Mouse (Mus musculus) spleen, postnatal 36 days (tissue): ENCODE results near the gene Spryd3.
A peak's percentile ranks its signal among the peaks of the same experiment; 100 is the strongest.

Experiments used
- DNase-seq, 2 experiments: peaks; one replicate each; pipeline ENCODE4 v3.0.0; 2022; ENCODE audit warnings: low spot score in 2 of 2, mixed read lengths in 1 of 2

The Spryd3 gene

DNA sequence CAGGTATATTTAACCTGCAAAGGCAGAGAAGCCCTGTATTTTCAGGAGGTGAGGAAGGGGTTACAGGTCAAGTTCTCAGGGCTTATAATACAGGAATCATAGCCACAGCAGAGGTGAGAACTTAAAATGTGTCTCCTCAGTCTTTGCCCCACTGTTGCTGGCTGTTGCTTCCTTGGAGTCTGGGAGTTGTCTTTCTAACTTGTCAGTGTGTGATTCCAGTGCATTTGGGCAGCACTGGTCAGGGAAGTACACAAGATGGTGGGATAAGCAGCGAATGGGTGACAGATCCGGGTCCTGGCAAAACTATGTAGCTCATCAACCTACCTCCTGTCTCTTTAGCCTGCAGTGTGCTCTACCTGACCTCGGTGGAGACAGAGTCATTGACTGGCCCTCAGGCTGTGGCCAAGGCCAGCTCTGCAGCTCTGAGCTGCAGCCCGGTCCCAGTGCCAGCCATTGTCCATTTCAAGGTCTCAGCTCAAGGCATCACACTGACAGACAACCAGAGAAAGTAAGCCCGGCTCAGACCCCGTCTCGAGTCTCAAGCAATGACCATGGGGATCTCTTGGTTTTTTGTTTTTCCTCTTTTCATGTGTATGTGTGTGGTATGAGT lies 21.3 kb downstream of the Spryd3 start:
- DNase-seq = no peak

DNA sequence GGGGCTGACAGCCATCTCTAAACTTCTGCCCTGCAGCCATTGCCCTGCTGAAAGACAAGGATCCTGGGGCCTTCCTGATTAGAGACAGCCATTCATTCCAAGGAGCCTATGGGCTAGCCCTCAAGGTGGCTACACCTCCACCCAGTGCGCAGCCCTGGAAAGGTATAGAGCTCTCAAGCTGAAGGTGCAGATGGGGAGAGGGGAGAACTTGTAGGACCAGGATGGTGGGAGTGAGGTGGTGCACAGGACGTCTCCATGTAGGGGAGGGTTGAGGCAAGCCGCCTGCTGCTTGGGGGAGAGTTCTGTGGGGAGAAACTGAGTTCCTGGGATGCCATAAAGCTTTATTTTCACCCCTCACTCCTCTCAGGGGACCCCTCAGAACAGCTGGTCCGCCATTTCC lies 22.4 kb downstream of the Spryd3 start:
- DNase-seq = no peak

DNA sequence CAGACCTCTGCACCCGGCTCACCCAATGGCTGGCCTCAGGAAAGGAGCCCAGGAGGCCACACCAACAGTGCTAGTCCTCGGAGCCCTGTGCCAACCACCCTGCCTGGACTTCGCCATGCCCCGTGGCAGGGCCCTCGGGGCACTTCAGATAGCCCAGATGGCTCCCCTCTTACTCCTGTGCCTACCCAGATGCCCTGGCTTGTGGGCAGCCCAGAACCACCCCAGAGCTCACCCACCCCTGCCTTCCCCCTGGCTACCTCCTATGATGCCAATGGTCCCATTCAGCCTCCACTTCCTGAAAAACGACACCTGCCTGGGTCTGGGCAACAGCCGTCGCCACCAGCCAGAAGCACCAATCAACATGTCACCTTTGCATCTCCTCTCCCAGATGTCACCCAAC lies 23.2 kb downstream of the Spryd3 start:
- DNase-seq = no peak

DNA sequence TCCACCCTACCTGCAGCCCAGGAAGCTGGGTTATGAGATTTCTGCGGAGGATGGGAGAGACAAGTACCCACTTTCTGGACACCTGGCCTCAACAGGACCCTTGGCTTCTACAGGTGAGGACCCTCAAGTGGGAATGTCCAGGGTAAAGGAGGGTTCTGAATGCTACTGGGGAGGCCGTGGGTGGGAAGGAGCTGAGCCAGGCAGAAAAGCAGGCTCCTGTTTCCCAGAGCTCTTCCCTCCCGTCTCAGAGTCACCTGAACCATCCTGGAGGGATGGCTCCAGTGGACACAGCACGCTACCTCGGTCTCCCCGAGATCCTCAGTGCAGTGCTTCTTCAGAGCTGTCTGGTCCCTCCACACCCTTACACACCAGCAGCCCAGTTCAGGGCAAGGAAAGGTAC lies 23.9 kb downstream of the Spryd3 start:
- DNase-seq = no peak

DNA sequence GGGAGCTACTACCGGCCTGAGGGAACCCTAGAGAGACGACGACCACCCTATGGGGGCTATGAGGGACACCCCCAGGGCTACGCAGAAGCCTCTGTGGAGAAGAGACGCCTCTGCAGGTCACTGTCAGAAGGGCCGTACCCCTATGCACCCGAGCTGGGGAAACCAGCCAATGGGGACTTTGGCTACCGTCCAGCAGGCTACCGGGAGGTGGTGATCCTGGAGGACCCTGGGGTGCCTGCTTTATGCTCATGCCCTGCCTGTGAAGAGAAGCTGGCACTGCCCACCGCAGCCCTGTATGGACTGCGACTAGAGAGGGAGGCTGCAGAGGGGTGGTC lies 24.6 kb downstream of the Spryd3 start:
- no peak for DNase-seq

DNA sequence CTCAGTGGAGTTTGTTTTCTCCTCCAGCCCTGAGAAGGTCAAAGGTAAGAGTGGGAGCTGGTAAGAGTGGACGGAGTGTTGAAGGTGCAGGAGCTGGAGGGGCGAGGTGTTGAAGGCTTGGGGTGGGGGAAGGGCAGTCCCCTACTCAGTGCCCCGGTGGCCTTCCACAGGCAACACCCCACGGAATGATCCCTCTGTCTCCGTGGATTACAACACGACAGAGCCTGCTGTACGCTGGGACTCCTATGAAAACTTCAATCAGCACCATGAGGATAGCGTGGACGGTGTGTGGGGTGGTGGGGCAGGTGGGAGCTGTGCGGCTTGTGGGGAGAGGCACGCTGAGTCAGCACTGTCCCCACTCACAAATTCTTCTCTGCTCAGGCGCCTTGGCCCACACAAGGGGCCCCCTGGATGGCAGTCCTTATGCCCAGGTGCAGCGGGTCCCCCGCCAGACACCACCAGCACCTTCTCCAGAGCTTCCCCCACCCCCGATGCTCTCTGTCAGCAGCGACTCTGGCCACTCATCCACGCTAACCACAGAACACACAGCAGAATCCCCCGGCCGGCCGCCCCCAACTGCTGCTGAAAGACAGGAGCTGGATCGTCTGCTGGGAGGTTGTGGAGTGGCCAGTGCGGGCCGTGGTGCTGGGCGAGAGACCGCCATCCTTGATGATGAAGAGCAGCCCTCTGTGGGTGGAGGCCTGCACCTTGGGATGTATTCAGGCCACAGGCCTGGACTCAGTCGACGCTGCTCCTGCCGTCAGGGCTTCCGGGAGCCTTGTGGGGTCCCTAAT lies 25.1 kb downstream of the Spryd3 start:
- no peak for DNase-seq

DNA sequence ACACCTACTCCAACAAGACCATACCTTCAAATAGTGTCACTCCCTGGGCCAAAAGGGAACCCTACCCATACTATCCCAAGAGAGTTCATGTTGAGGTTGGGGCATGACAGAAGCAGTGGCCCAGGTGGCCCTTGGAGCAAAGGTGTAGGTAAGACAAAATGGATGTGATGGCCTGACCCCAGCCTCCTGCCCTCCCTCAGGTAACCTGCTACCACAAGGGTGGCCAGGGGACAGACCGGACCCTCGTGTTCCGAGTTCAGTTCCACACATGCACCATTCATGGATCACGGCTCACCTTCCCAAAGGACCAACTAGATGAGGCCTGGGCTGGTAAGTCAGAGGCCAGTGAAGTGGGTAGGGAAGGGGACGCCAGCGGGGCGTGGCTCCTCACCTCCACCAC lies 25.8 kb downstream of the Spryd3 start:
- DNase-seq = no peak

DNA sequence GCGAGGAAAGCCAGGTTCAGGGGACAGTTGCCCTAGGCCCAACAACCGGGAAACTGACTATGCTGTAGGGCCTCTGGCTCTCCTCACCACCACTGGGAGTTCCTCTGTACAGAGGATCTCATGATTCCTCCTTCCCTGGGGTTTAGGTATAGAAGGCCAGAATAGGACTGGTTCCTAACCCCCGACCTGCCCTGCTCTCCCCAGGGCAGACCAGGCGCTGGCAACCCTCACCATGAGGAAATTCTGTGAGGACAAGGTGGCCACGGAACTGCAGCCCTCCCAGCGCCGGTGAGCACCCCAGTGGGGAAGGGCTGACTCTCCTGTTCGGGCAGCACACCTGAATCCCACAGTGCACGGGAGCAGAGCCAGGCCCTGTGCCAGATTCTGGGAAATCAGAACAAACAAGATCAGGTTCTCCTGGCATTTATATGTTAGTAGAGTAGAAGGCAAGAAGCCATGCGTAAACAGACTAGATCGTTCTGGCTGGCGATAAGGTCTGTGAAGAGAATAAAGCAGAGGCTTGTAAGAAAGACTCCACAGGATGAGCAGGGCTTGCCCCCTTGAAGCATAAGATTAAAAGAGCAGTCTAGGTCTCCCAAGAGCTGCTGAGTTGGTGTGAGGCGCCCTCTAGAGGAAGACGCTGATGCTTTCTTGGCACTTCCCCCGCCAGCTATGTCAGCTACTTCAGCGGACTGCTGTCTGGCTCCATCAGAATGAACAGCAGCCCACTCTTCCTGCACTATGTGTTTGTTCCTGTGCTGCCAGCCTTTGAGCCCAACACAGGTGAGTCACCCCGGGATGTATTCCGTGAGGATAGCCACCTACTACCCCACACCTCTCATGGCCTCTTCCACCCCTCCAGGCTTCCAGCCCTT lies 27.1 kb downstream of the Spryd3 start:
- peak; percentile 54 to 59 for DNase-seq

DNA sequence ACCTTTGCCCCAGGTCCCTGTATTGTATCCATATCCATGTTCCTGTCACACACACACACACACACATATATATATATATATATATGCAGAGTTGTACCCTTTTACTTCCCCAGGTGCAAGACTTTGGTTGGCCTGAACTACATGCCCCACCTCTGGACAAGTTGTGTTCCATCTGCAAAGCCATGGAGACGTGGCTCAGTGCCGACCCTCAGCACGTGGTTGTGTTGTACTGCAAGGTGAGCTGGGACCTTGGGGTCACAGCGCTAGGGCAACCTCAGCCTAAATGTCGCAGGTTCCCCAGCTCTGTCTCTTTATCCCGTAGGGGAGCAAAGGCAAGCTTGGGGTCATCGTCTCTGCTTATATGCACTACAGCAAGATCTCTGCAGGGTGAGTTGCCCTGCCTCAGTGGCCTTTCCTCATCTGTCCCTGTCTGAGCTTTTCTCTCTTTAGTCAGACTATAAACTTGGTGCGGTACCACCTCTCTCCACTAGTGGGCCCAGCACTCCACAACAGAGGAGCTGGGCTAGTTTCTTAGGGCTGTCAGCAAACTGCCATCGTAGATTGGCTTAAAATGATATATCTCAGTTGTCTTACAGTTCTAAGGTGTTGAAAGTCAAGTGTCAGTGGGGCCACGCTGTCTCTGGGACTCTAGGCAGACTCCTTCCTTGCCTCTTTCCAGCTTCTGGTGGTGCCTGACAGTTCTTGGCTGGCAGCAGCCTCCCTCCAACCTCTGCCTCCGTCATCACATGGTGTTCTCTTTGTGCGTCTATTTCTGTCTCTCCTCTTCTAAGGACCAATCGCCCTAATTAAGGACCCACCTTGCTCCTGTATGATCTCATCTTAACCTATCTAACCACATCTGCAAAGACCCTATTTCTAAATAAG lies 28.1 kb downstream of the Spryd3 start:
- peak; percentile 41 to 54 for DNase-seq

DNA sequence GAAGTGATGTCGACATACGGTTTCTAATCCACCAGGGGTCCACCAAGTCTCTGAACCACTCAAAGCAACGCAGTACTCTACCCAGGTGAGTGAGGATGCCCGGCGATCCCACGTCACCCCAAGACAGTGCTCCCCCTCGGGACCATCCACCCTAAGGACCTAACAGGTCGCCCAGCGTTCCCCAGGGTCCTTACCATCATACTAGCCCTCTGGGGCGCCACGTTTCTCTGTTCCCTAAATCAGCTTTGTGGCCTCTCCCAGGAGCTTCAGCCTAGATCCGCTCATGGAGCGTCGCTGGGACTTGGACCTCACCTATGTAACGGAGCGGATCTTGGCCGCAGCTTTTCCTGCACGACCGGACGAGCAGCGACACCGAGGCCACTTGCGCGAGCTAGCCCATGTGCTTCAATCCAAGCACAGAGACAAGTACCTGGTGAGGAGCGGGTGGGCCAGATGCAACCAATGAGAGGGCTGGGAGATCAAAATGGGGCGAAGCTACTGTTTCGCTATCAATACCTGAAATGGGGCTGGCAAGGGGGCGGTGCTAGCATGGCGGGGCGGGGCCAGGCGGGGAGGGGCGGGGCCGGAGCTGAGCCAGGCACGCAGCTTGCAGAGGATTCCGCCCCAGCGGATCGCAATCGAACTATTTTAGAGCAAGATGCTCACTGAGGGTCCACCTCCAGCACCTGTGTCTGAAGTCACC lies 29.1 kb downstream of the Spryd3 start:
- no peak for DNase-seq

DNA sequence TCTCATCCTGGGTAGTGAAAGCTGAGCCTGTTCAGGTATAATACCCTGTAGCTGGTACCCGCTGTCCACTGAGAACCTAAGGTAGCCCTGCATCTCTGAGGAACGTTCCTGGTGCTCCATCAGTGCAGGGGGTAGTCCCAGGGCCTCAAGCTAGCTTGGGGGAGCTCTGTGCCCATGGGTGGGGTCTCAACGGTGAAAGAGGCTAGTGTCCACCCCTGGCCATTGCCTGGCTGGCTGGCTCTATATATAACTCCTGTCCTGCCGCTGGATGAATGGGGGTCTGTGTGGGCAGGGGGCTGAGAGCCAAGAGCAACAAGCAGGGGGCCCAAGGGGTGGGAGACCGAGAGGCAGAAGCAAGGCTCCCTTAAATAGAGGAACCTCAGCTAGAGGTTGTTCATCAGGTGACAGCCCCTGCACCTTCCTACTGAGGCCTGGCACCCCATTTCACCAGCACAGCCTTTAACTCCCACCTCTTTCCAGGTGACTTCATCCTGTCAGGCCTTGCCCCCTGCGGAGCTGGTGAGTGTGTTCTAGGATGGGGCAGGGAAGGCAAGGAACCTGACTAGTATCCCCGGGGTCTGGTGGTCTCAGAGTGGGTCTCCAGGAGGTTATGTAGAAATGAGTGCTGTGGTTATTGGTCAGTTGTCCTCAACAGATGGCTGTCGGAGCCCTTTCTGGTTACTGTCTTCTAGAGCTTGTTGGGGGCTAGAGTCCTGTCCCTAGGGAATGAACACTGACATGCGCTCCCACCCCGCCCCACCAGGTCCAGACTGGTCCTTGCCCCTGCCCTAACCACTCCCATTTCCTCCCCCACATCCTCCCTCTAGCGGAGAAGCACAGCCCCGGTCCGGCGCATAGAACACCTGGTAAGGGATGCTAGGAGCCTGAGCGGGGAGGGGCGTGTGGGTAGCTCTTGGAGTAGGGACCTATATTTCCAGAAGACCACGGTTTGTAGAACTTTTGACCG lies 30.0 kb downstream of the Spryd3 start:
- DNase-seq = peak; percentile 44 to 50

DNA sequence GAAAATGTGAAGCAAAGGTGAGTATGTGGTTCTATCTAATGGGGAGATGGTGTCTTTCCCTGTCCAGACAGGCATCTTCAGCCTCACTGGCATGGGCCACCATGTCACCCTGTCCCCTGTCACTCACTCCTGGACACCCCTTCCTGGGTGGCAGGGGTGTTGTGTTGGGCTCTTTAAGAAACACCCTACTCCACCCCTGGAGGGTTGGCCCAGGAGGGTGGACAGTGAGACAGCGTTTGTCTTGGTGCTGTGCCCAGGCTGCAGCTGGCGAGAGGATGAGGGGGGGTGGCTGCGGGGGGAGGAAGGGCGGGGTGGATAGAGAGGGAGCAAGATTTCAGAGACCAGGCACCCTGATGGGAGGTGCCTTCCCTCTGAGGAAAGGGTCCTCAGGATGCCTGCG lies 30.7 kb downstream of the Spryd3 start:
- no peak for DNase-seq

DNA sequence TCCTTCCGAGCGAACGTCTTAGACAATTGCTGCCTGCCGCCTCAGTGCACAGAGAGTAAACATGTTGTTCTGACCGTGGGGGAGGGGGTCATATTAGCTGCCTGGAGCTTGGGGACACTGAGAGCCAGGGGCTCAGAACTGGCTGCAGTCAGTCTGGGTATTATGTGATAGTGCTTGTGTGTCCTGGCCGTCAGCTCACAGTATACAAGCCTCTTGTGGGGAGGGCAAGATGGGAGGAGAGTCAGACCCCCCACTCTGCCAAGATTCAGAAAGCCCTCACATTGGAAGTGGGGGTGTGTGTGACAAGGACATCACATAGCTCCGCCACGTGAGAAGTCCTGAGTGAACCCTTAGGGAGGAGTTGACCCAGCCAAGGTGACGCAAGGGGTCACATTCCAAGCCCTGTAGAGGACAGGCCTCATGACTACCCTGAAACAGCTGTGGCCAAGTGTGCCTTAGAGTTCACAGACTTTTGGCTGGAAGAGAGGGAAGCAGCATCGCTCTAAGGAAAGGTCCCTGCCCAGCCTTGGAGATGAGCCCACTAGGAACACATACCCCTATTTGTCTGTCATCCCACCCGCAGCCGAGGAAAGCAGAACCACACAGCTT lies 32.0 kb downstream of the Spryd3 start:
- no peak for DNase-seq

DNA sequence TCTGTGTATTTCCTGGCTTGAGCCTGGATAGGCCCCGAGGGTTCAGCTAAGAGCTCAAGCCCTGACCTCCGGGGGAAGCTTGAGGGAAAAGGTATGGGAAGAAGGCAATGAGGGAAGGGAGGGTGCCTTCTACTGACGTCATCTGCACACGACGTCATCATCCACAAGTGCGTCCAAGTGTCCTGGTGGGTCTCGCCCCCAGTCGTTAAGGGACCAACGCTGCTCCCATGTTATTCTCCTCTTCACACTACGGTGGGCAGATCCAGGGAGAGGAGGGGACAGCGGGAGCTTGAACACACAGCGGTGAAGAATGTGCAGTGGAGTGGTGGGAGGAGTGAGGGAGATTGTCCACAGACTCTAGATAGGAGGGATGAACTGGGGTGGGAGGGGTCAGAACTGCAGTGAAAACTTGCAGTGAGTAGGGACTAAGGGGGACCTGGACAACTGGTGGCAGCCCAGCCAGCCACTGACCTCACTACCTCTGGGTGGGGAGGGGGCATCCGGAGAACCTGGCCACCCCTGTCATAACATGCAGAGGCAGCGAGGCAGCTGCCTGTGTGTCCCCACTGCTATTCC lies 32.6 kb downstream of the Spryd3 start:
- no peak for DNase-seq

DNA sequence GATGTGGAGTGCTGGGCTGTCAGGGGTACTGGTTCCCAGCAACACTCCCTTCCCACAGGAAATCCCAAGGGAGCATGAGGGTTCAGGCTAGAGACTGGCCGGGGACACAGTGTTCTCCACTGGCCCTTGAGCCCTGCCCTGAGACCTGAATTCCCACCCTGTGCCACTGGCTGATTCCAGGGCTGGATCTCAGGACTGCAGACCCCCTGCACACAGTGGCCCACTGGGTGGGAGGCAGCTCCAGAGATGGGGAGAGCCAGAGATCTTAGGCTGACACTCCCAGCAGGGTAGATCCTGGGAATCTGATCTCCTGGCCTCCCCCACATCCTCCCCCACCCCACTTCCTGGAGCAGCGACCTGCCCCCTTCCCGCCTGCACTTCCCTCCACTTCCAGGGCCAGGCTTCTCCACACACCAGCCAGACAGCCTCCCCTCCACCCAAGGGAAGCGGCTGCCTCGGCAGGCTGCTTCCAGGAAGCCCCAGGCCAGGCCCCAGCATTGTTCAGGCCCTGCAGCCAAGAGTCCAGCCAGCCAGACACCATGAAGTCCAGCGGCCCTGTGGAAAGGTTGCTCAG lies 33.4 kb downstream of the Spryd3 start:
- DNase-seq = no peak

DNA sequence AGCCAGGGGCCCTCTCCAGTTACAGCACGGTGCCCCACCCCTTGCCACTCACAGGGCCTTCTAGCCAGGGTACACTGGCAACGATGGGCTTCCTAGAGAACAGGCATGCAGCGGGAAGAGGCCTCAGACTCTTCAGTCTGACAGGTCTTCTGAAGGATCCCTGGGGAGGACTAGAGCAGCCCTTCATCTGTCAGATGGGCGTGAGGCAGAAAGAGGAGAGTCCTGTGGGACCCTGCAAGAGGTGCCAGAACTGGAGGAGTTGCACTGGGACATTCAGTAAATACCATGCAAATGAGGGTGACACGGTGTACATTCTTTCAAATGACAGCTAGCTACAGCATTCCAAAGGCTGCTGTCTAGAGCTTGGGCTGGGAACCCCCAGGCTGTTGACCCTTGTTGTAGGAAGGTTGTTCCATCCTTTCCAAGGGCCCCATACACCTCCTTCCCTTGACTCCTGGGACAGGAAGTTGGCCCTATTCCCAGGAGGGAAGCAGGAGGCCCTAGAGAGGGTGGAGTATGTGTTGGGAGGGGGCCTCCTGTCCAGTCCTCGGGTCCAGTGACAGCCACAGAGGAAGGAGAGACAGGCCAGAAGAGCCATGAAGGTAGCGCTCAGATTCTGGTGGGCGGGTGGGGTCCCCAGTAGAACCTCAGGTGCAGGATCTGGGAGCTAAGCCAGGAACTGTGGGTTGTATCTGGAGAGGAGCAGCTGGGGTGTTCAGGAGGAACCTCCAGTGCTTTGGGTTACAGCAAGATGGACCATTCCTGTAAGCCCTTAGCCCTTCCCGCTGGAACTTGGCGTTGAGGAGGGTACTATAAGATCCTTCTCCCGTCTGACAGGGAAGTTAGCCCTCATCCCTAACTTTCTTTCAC lies 34.1 kb downstream of the Spryd3 start:
- no peak for DNase-seq

DNA sequence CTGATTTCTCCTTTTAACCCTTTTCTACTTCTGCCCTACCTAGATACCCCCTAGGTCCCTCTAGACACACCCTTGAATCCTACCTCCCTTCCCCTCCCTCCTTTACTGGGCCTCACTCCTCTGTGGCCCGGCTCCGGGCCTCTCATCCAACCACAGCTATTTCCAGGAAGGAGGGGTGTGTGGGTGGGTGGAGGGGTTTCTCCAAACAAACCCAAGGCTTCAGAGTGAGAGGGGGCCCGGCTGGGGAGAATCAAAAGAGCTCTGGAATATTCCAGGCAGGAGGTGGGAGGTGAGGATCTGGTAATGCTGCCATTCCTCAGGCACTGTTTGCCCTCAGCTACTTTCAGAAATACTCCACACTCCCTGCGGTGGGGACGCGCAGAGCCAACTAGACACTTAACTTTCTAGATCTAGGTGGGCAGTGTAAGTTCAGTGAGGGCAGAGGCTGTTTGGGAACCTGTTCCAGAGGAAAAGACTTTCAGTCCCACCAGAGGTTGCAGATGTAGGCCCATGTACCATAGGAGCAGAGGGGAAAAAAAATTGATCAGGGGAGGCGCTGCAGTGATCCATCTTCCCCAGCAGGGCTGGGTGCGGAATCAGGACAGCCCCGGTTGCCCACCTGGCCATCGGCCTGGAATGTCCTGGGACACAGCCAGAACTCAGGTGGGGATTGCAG lies 34.9 kb downstream of the Spryd3 start:
- no peak for DNase-seq
